Mouse (Mus musculus): ENCODE measurements around the gene Ankrd13d. TPM values are rescaled to one million over a fixed set of nuclear protein-coding genes. Genes with fewer than 3 reads are reported as not detected.
A peak's percentile ranks its signal among the peaks of the same experiment; 100 is the strongest.
"Not testable (repeated sequence)": the region's sequence is repeated elsewhere in the genome, so short reads cannot be mapped to it uniquely, and the experiment has no call there.

The Ankrd13d gene
- total RNA-seq, 2 experiments from 2014 or later, result 0.98 to 1.5 TPM

GRCm38 (mm10) chr19:4268566-4269361 lies 14.2 kb downstream of the Ankrd13d start, which contains the start of gene Ssh3:
TSS of gene Ssh3 (minus strand) at chr19:4269180.
- peak; percentile 58 to 64 for DNase-seq
- intact Hi-C loops (cut with DNase I), result no loop called here

- no peak for DNase-seq
- intact Hi-C loops (cut with DNase I), result no loop called here
Observed at GRCm38 (mm10) chr19:4265956-4266355, 17.0 kb downstream of the Ankrd13d start.

GRCm38 (mm10) chr19:4264171-4264780 lies 18.7 kb downstream of the Ankrd13d start:
- DNase-seq, result no peak

GRCm38 (mm10) chr19:4263702-4264101 lies 19.2 kb downstream of the Ankrd13d start:
- intact Hi-C loops (cut with DNase I), result no loop called here
- DNase-seq, result no peak

More at GRCm38 (mm10) chr19:4264171-4264780, 18.7 kb downstream of the Ankrd13d start:
- intact Hi-C loops (cut with DNase I), result no loop called here

- intact Hi-C loops (cut with DNase I), result no loop called here
- DNase-seq, result no peak
Observed at GRCm38 (mm10) chr19:4262756-4263155, 20.2 kb downstream of the Ankrd13d start.

GRCm38 (mm10) chr19:4261038-4261698 lies 21.8 kb downstream of the Ankrd13d start:
- intact Hi-C loops (cut with DNase I), result no loop called here
- DNase-seq, result no peak

- intact Hi-C loops (cut with DNase I), result loop anchor here (1.0 to 5.0 kb wide), 4 partner anchors 48 to 184 kb away; partner anchors contain the start of gene Grk2
- DNase-seq, result no peak
Observed at GRCm38 (mm10) chr19:4257897-4258252, 25.1 kb downstream of the Ankrd13d start.

GRCm38 (mm10) chr19:4257216-4257896 lies 25.6 kb downstream of the Ankrd13d start:
- DNase-seq, result peak; percentile 95 to 97
- intact Hi-C loops (cut with DNase I), result loop anchor here (1.0 to 5.0 kb wide), 4 partner anchors 49 to 185 kb away; partner anchors contain the start of gene Grk2

GRCm38 (mm10) chr19:4255583-4256162 lies 27.3 kb downstream of the Ankrd13d start:
- no peak for DNase-seq
- intact Hi-C loops (cut with DNase I), result loop anchor here (5.0 kb wide), 2 partner anchors 162 to 187 kb away; no protein-coding TSS in a partner anchor

- intact Hi-C loops (cut with DNase I), result no loop called here
- no peak for DNase-seq
Observed at GRCm38 (mm10) chr19:4254230-4254629, 28.7 kb downstream of the Ankrd13d start.

GRCm38 (mm10) chr19:4248683-4249082 lies 34.3 kb downstream of the Ankrd13d start:
- DNase-seq; intact Hi-C loops (cut with DNase I): not testable (repeated sequence)

GRCm38 (mm10) chr19:4247010-4247409 lies 35.9 kb downstream of the Ankrd13d start:
- intact Hi-C loops (cut with DNase I), result no loop called here
- no peak for DNase-seq

- intact Hi-C loops (cut with DNase I), result no loop called here
- no peak for DNase-seq
Observed at GRCm38 (mm10) chr19:4244775-4245174, 38.2 kb downstream of the Ankrd13d start.

GRCm38 (mm10) chr19:4242416-4242815 lies 40.5 kb downstream of the Ankrd13d start:
- intact Hi-C loops (cut with DNase I), result no loop called here
- DNase-seq, result no peak

- intact Hi-C loops (cut with DNase I), result no loop called here
- no peak for DNase-seq
Observed at GRCm38 (mm10) chr19:4240247-4240668, 42.7 kb downstream of the Ankrd13d start.

GRCm38 (mm10) chr19:4234548-4234947 lies 48.4 kb downstream of the Ankrd13d start:
- no peak for DNase-seq
- intact Hi-C loops (cut with DNase I), result no loop called here

- intact Hi-C loops (cut with DNase I), result no loop called here
- DNase-seq, result no peak
Observed at GRCm38 (mm10) chr19:4232651-4233050, 50.3 kb downstream of the Ankrd13d start.

GRCm38 (mm10) chr19:4232186-4232572 lies 50.8 kb downstream of the Ankrd13d start:
- intact Hi-C loops (cut with DNase I), result no loop called here
- no peak for DNase-seq

GRCm38 (mm10) chr19:4231253-4232185 lies 51.4 kb downstream of the Ankrd13d start, which contains the start of gene Pold4:
TSS of gene Pold4 (plus strand) at chr19:4231899.
- DNase-seq, result peak; percentile 98 to 99
- intact Hi-C loops (cut with DNase I), result no loop called here
